Mouse (Mus musculus) adrenal gland, postnatal 10 days (tissue): ENCODE measurements around the gene Il23a. TPM values are rescaled to one million over a fixed set of nuclear protein-coding genes. Genes with fewer than 3 reads are reported as not detected.
"Not testable (repeated sequence)": the region's sequence is repeated elsewhere in the genome, so short reads cannot be mapped to it uniquely, and the experiment has no call there.

Source experiments
- DNase-seq: peaks from one replicate; pipeline ENCODE4 v3.0.0; 2021; ENCODE audit warnings: mixed read lengths
- total RNA-seq, 2 experiments: library from RNA; stranded (reverse); gene quantifications; 2 replicates each; pipeline ENCODE4 v1.2.3; 2021

The Il23a gene
- total RNA-seq, 2 experiments from 2014 or later = 0.27 TPM; not detected in 1

DNA sequence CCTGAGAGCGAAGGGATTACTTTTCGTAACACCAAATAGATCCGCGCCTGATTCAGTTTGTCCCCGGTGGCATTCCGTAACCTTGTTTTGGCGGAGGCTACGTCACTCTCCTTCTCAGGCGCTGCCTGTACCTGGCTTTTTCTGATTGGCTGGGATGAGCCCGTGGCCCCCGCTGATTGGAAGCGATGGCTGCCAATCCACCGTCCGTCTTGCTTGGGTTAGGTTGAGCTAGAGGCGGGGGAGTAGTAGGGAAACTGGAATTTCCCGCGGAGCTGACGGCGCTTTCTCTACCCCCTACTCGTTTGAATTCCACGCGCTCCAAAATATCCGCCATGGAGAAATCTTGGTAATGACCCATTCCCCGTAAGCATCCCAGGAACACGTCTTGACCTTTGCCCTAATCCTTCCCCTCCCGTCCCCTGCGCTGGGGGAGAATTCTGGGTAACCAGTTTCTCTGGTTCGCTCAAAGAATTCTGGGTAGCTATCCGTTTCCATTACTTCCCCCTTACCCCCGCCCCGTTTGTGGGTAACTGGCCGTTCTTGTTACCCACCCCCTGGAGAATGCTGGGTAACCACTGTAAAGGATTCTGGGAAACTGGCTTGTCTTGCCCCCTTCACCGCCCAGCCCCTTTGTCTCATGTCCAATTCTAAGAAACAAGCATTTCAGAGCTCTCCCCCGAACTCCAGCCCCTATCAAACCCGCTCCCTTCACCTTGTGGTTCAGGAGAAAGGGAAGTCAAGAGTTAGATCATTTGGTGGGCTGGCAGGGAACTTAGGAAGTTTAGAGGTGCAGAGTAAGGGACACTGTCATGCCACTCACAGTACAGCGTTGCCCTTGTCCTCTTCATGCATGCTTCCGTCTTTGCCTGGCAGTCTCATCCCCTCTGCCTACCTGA is 4.8 kb upstream of the Il23a start, which contains the start of gene Pan2:
Gene Pan2, plus strand, starts transcription at position 210 of the 896 bp plus-strand sequence.
- DNase-seq = peak; percentile 99

DNA sequence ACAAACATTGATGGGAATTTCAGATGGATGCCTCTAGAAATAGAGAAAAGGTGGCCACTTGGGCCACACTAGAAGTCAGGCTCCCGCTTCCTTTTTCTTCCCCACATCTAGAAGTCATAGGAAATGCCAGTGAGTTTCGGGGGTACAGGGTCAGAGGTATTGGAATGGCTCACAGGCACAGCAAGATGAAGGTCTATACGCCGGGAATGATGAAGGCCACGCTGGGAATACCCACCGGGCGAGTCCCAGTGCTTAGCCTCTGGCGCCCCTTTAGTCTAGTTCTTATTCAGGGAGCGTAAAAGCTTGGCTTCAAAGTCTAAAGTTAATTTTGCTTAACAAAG is 4.2 kb upstream of the Il23a start:
- no peak for DNase-seq

DNA sequence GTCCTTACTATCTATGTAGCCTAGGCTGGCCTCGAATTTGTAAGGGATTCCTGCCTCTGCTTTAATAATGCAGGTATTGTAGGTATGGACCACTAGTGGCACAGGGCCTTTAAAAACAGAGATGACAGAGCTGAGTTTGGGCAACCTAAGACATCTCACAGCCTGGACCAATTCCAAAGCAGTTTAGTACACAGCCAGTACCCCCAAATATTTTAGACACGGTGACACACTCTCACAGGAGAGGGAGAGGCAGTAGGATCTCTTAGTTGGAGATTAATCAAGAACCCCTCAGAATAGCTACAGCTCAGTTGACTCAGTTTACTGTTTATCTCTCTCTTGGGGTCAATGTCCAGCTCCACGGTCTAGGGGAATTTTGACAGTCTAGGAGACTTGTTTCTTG is 3.8 kb upstream of the Il23a start:
- DNase-seq = no peak

DNA sequence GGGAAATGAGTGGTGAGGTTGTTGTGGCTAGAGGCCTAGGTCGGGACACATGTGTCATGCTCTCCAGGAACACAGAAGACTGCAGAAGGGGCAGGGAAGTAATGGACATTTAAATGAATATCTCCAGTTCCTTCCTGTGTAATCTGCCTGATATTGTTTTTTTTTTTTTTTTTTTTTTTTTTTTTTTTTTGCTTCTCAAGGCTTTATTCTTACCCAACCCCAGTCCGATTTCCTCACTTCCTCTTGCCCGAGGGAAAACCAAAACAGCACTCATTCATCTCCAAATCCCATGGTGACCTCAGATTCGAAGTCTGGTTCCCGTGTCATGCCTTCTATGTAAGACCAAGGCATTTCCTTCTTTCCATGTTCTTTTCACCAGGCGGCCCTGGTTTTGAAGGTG is 309 bp downstream of the Il23a start:
- DNase-seq = peak; percentile 46

DNA sequence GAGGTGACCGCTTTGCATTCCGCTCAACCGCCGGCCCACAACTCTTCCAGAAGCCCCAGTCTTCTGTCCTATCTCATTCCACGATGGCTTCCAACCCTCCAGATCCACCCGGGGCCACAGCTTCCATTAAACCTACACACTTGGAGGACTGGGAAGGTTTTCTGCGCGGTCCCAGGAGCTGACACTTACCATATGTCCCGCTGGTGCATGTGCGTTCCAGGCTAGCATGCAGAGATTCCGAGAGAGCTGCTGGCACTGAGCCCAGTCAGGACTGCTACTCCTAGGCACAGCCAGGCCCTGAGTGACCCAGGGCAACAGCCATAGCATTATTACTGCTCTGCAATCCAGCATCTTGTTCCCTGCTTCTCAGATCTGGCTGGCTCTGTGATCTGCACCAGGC is 930 bp downstream of the Il23a start:
- DNase-seq = peak; percentile 63

DNA sequence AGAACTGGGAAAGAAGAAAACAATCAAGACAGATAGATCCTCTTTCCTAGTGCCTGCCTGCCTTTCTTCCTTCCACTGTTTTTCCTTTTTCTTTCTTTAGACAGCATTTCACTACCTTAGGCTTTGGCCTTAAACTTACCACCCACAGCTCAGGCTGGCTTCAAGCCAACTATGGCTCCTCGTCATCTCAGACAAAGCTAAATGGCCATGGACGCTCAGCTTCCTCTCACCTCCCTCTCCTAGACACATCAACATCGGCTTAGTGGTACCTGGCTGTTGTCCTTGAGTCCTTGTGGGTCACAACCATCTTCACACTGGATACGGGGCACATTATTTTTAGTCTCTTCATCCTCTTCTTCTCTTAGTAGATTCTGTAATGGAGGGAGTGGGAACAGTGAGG is 1.3 kb downstream of the Il23a start:
- peak; percentile 61 for DNase-seq

DNA sequence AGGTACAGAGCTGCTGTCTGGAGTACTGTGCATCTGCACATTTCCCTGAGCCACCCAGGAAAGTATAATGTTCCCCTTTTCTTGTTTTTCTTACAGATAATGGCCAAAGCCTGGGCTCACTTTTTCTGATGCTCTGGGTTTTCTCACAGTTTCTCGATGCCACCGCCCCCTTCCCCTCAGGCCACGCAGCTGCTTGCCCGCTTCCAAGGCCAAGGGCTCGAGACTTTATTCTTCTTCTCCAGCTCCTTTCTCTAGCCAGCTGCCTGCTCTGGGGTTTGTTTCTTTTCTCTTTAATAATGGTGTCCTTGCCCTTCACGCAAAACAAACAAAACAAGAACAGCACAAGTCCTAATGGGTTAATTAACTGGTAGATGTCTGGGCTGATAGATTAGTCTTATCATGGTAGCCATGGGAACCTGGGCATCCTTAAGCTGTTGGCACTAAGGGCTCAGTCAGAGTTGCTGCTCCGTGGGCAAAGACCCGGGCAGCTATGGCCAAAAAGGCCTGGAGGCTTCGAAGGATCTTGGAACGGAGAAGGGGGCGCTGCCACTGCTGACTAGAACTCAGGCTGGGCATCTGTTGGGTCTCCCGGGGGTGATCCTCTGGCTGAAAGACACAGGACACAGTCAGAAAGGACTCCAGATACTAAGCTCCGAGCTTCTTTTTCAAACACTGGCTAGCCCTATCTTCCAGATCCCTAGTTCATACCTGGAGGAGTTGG is 2.0 kb downstream of the Il23a start:
- DNase-seq = no peak

DNA sequence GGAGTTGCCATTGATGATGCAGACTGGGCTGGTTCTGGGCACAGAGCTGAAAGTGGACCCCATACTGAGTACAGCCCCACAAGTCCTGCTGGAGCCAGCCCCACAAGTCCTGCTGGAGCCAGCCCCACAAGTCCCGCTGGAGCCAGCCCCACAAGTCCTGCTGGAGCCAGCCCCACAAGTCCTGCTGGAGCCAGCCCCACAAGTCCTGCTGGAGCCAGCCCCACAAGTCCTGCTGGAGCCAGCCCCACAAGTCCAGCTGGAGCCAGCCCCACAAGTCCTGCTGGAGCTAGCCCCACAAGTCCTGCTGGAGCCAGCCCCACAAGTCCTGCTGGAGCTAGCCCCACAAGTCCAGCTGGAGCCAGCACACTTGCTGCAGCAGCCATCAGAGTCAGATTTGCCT is 8.0 kb downstream of the Il23a start:
- DNase-seq = peak; percentile 15

DNA sequence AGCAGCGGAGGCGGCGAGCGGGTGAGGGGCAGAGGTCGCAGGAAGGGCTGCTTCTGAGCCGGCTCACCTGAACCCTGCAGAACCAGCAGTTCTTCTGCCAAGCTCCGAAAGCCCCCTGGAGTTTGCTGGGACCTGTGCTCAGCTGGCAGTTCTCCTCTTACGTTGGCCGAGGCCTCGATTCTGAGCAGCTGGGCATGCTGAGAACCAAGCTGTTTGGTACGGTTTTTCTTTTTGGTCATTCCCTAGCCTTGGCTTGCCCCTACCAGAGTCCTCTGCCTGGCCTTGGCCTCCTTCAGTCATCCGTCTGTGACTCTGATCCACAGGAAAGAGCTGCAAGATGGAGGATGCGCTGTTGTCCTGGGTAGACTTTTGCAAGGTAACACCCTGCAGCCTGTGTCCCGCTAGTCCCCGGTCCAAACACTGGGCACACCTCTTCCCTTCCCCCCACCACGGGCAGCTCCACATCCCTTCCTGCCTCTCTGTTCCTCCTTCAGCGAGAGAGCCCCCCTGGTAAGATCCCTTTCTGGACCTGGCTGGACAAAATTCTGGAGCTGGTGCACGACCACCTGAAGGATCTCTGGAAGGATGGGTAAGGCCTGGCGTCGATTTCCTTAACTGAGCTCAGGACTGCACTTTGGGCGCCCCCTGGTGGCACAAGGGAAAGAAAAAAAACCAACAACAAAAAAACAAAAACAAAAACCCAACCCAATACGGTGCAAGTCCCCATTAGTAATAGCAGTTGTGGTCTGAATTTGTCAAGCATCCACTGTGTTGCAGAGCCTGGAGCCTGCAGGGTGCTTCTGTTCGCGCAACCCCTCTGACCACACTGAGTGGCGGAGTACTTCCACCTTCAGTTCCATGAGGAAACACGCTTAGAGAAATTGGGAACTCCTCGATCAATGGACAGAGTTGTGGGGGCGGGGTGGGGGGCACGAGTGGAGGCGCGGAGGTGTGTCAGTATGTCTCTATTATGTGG is 14.7 kb downstream of the Il23a start:
- peak; percentile 78 for DNase-seq

DNA sequence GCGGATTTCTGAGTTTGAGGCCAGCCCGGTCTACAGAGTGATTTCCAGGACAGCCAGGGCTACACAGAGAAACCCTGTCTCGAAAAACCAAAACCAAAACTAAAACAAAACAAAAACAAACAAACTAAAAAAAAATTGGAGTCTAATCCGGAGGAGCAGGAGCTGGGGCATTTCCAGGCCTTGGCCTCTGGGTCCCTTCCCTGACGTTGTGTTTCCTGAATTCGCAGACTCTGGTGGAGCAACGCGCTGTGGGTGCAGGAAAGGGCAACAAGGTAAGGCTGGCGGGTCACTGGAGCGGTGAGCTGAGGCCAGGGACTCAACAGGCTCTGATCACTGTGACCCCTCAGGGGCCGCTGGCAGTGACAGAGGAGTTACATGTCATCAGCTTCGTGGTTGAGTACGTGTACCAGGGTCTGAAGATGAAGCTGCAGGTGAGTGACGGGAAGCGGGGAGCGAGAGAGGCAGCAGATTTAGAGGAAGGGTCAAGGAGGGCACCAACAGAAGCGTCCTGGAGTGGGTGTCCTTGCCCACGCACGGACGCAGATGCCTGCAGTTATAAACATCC is 15.6 kb downstream of the Il23a start:
- DNase-seq = no peak

DNA sequence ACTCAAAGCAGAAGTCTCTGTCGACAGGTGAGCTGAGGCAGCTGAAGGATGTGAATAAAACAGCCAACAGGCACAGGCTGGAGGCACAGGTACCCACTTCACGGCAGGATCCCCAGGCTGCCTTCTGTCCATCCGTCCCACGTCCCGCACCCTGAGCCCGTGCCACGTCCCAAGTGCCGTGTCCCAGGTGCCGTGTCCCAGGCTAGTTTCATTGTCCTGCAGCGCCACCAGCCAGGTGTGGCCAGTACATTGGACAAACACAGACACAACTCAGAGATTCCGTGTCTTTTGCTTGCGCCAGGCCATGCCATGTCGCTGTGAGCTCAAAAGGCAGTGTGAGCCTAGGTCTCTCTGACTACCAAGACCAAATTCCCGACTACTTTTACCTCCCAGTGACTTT is 16.9 kb downstream of the Il23a start:
- no peak for DNase-seq

DNA sequence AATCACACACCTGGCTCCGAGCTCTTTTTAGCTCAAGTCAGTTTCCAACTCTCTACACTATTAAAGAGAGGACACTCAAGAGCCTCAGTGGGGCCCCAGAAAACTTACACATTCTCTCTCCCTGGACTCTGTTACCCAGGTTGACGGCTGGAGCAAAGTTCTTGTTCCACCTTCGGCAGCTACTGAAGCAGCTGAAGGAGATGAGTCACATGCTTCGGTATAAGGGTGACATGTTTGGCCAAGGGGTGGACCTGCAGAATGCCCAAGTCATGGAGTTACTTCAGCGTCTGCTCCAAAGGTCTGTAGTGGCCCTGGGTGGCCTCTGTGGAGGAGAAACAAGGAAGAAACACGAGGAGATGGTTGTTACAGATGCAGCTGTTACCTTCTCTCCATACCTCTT is 17.6 kb downstream of the Il23a start:
- DNase-seq = no peak

DNA sequence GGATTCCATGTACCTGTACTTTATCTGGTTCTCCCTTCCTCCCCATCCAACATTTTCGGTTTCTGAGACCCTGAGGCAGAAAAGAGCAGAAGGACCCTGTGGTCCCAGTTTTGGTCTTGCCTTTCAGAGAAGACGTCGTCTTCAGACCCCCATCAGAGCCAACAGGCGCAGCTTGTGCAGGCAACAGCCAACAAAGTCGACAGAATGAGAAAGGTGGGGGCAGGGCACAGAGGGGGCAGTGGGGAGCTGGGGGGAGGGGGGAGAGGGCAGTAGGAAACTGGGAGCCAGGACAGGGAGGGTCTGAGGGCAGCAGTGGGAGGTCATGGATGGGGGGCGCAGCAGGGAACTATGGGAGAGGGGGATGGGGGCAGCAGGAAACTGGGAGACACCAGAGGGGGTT is 20.4 kb downstream of the Il23a start:
- no peak for DNase-seq

DNA sequence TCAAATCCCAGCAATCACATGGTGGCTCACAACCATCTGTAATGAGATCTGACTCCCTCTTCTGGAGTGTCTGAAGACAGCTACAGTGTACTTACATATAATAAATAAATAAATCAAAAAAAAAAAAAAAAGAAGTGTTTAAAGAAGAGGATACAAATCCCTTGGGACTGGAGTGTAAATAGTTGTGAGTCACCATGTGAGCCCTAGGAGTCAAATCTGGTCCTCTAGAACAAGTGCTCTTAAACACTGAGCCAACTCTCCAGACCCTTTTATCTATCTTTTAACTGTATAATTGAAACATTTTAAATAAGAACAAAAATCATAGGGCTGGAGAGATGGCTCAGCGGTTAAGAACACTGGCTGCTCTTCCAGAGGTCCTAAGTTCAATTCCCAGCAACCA is 23.2 kb downstream of the Il23a start:
- DNase-seq = not testable (repeated sequence)

DNA sequence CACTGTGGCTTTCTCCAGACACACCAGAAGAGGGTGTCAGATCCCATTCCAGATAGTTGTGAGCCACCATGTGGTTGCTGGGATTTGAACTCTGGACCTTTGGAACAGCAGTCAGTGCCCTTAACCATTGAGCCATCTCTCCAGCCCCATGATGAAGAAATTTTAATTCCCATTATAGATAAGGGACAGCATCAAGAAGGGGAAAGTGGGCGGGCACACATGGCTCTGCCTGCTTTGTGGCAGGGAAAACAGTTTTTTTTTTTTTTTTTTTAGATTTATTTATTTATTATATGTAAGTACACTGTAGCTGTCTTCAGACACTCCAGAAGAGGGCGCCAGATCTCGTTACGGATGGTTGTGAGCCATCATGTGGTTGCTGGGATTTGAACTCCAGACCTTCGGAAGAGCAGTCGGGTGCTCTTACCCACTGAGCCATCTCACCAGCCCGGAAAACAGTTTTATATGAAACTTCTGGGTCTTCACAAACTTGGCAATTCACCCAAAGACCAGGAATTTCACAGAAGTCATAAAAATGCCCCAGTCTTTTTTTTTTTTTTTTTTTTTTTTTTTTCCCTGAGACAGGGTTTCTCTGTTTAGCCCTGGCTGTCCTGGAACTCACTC is 25.6 kb downstream of the Il23a start:
- not testable (repeated sequence) for DNase-seq

DNA sequence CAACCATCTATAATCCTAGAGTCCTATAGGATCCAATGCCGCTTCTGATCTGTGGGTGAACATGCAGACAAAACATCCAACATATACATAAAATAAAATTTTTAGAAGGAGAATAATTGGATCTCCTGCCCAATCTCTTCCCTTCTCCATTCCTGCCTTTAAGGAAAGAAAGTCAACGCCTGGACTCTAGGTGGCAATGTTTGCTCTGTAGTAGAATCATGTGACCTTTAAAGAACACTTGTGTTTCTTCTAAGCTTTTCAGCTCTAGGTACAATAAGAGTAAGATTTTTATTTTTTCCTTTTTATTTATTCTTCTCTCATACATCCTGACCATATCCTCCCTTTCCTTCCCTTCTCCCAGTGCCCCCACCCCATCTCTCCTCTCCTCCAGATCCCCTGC is 26.7 kb downstream of the Il23a start:
- no peak for DNase-seq

DNA sequence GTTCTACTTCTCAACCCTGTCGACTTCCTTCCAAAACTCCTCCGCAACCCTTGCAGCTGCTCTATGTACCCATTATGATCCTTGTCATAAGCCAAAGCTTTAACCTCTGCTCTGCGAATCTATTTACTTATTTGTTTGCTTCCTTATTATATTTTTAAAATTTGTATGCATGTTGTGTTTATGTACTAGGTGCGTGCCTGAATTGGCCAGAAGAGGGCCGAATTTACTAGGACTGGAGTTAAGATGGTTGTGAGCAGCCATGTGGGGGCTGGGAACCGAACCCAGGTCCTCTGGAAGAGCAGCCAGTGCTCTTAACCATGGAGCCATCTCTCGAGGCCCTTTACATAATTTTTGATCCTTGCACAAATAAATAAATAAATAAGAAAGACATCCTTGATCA is 27.7 kb downstream of the Il23a start:
- no peak for DNase-seq

DNA sequence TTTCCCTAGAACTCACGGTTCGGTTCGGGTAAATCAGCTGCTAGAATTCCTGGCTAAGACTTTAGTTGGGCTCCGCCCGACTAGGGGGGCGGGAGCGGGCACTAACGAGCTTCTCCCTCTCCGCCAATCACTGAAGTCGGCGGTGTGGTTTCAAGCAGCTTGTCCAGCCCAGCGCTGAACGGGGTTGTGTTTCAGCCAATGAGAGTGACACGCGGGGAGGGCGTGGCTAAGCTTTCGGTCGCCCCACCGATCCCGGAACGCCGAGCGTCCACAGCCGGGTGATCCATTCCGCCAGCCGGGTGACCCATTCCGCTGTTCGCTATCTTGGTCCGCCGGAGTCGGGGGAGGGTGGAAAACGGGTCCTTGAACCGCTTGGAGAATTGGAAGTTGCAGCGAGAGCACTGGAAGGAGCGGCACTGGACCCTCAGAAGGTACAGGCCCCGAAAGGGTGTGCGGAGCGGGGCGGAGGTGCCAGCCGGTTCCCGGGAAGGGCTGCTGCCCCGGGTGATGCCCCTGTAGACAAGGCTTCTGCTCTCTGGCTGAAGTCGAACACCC is 28.2 kb downstream of the Il23a start, which contains the start of gene Stat2:
Gene Stat2, plus strand, starts transcription at position 273 of the 555 bp plus-strand sequence.
- DNase-seq = peak; percentile 98

DNA sequence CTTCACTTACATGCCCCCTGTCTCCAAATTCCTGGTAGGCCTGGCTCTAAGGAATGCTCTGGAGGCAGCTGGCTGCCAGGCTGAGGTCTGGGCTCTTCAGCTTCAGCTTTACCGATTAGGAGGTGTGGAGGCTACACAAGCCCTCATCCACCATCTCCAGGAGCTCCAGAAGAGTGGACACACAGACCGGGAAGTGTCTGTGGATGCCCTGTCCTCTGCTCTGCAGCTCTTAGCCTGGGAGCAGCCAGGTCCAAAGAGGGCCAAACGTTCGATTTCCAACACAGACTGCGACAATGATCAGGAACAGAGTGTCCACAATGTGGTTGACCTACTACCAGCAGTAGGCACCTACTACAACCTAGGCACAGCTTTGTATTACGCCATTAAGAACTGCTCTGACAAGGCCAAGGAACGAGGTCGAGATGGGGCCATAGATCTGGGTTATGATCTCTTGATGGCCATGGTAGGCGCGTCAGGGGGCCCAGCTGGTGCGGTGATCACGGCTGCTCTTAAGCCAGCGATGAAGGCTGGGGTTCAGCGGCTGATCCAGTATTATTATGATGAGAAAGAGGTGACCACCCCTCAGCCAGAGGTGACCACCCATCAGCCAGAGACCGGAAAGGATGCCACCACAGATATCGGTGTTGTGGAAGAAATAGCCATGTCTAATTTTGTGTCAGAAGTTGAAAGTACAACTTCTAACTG is 29.2 kb downstream of the Il23a start:
- no peak for DNase-seq

DNA sequence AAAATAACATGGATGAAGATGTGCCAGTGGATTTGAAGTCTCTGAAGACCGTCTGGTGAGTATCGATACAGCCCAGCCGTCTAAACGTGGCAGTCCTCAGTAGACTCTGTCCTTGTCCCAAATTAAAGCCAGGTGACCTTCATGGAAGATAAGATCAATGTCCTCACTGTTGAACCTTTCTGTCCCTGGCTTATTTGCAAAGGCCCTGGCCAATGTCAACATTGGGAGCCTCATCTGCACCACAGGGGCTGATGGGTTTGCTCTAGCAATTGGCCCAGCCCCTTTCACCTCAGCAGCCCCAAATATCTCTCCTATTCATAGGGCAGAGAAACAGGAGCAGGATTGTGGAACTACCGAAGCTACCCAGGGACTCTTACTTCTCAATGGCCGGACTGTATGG is 30.2 kb downstream of the Il23a start, which contains the start of gene Apof:
Gene Apof, plus strand, starts transcription at position 301 of the 400 bp plus-strand sequence.
- DNase-seq = no peak
